Mouse (Mus musculus) adrenal gland, adult 18-20 months (tissue): ENCODE data around the gene Tm9sf1. TPM values are rescaled to one million over a fixed set of nuclear protein-coding genes. Genes with fewer than 3 reads are reported as not detected.

Experiments
- DNase-seq, 2 experiments: peaks; one replicate each; pipeline ENCODE4 v3.0.0; 2021 to 2022; ENCODE audit warnings: low spot score in 2 of 2
- total RNA-seq, 2 experiments: library from RNA; stranded (reverse); gene quantifications; 1 replicate in 1 of 2; 2 replicates in 1 of 2; pipeline ENCODE4 v1.2.3; 2021

Gene Tm9sf1
- total RNA-seq, 2 experiments from 2014 or later, result 70.2 to 84.9 TPM

- DNase-seq, result no peak
Measured at GRCm38 (mm10) chr14:55592226-55592625, 51.4 kb downstream of the Tm9sf1 start.

- peak; percentile 85 for DNase-seq
Measured at GRCm38 (mm10) chr14:55591331-55591891, 52.2 kb downstream of the Tm9sf1 start, which contains the start of gene Rnf31. Rnf31 (plus strand) TSS chr14:55591708.

GRCm38 (mm10) chr14:55590748-55591330, 52.8 kb downstream of the Tm9sf1 start, which contains the start of gene Psme2:
Psme2 (minus strand) TSS chr14:55591113.
- DNase-seq, result peak; percentile 82 to 84

- DNase-seq, result no peak
Measured at GRCm38 (mm10) chr14:55589771-55590448, 53.7 kb downstream of the Tm9sf1 start.

- no peak for DNase-seq
Measured at GRCm38 (mm10) chr14:55589271-55589670, 54.3 kb downstream of the Tm9sf1 start.

GRCm38 (mm10) chr14:55586149-55586548, 57.5 kb downstream of the Tm9sf1 start:
- no peak for DNase-seq

Other genes starting within 250 kb of the Tm9sf1 start
- 100 to 1,000 TPM in 1 of 2 experiments, 10 to 100 TPM in 1; 79.4 to 114 TPM for gene Dhrs4, start 165.0 kb downstream of the Tm9sf1 start, total RNA-seq
- gene Carmil3, start 153.2 kb downstream of the Tm9sf1 start, total RNA-seq, result 1 to 10 TPM; 4.8 to 5.4 TPM
- gene Cpne6, start 133.4 kb downstream of the Tm9sf1 start, total RNA-seq, result under 1 TPM in 1 of 2 experiments, not detected in 1; 0.13 TPM
- gene Nrl, start 118.8 kb downstream of the Tm9sf1 start, total RNA-seq, result not detected
- gene Pck2, start 103.5 kb downstream of the Tm9sf1 start, total RNA-seq, result 10 to 100 TPM; 21.6 to 31.7 TPM
- gene Dcaf11, start 83.8 kb downstream of the Tm9sf1 start, total RNA-seq, result 100 to 1,000 TPM; 107 to 153 TPM
- gene A730061H03Rik, start 83.4 kb downstream of the Tm9sf1 start, total RNA-seq, result 1 to 10 TPM in 1 of 2 experiments, not detected in 1; 1.5 TPM
- gene Fitm1, start 68.2 kb downstream of the Tm9sf1 start, total RNA-seq, result 1 to 10 TPM in 1 of 2 experiments, under 1 TPM in 1; 0.96 to 2.3 TPM
- gene Psme1, start 65.7 kb downstream of the Tm9sf1 start, total RNA-seq, result 100 to 1,000 TPM; 231 to 367 TPM
- gene Emc9, start 58.5 kb downstream of the Tm9sf1 start, total RNA-seq, result 10 to 100 TPM; 27.5 to 45.7 TPM
- gene Psme2, start 52.7 kb downstream of the Tm9sf1 start, total RNA-seq, result 100 to 1,000 TPM; 400 to 422 TPM
- 10 to 100 TPM; 28.1 to 36.0 TPM for gene Rnf31, start 52.1 kb downstream of the Tm9sf1 start, total RNA-seq
- 10 to 100 TPM; 20.0 to 26.2 TPM for gene Irf9, start 40.2 kb downstream of the Tm9sf1 start, total RNA-seq
- 1 to 10 TPM; 3.5 to 7.4 TPM for gene Rec8, start 25.8 kb downstream of the Tm9sf1 start, total RNA-seq
- gene Ipo4, start 7.8 kb downstream of the Tm9sf1 start, total RNA-seq, result 100 to 1,000 TPM in 1 of 2 experiments, 10 to 100 TPM in 1; 95.4 to 122 TPM
- gene Gm49378, start 5.9 kb downstream of the Tm9sf1 start, total RNA-seq, result 1 to 10 TPM in 1 of 2 experiments, not detected in 1; 2.1 TPM
- gene Tssk4, start 6.4 kb upstream of the Tm9sf1 start, total RNA-seq, result 1 to 10 TPM in 1 of 2 experiments, under 1 TPM in 1; 0.58 to 1.2 TPM
- gene Mdp1, start 16.7 kb upstream of the Tm9sf1 start, total RNA-seq, result 10 to 100 TPM; 37.1 to 59.5 TPM
- 10 to 100 TPM; 24.0 to 24.5 TPM for gene Gmpr2, start 28.1 kb upstream of the Tm9sf1 start, total RNA-seq
- 100 to 1,000 TPM; 312 to 368 TPM for gene Nedd8, start 28.3 kb upstream of the Tm9sf1 start, total RNA-seq
- gene Tinf2, start 38.0 kb upstream of the Tm9sf1 start, total RNA-seq, result 10 to 100 TPM; 34.3 to 59.4 TPM
- gene Tgm1, start 70.1 kb upstream of the Tm9sf1 start, total RNA-seq, result under 1 TPM; 0.29 to 0.30 TPM
- gene Rabggta, start 78.5 kb upstream of the Tm9sf1 start, total RNA-seq, result 10 to 100 TPM; 15.9 to 20.0 TPM
- 10 to 100 TPM; 60.4 to 72.0 TPM for gene Dhrs1, start 101.9 kb upstream of the Tm9sf1 start, total RNA-seq
- 10 to 100 TPM; 14.0 to 14.3 TPM for gene Nop9, start 101.9 kb upstream of the Tm9sf1 start, total RNA-seq
- 1 to 10 TPM in 1 of 2 experiments, under 1 TPM in 1; 0.76 to 2.3 TPM for gene Cideb, start 114.7 kb upstream of the Tm9sf1 start, total RNA-seq
- gene Ltb4r2, start 117.6 kb upstream of the Tm9sf1 start, total RNA-seq, result not detected
- under 1 TPM; 0.42 to 0.50 TPM for gene Ltb4r1, start 122.2 kb upstream of the Tm9sf1 start, total RNA-seq
- 10 to 100 TPM in 1 of 2 experiments, 1 to 10 TPM in 1; 8.3 to 17.1 TPM for gene Adcy4, start 140.3 kb upstream of the Tm9sf1 start, total RNA-seq
- gene Ripk3, start 145.1 kb upstream of the Tm9sf1 start, total RNA-seq, result 1 to 10 TPM; 3.6 to 4.5 TPM
- 10 to 100 TPM; 17.4 to 21.4 TPM for gene Nfatc4, start 179.3 kb upstream of the Tm9sf1 start, total RNA-seq
- gene Nynrin, start 210.2 kb upstream of the Tm9sf1 start, total RNA-seq, result 1 to 10 TPM; 8.2 to 9.0 TPM
- not detected for gene Cbln3, start 240.6 kb upstream of the Tm9sf1 start, total RNA-seq
- 10 to 100 TPM; 14.8 to 17.6 TPM for gene Khnyn, start 241.1 kb upstream of the Tm9sf1 start, total RNA-seq